Mouse (Mus musculus): ENCODE data around the gene Tmem252.

GRCm38 (mm10) chr19:24719504-24719903 lies 45.7 kb downstream of the Tmem252 start:
- no peak for TF ChIP-seq MAFK (IDR thresholded peaks at IDR 0.05; ENCODE audit: insufficient read depth, low read depth, low read length)
- no peak for TF ChIP-seq ZNF384 (IDR thresholded peaks at IDR 0.05; ENCODE audit: low read depth, low read length)
- no peak for TF ChIP-seq ZC3H11A (IDR thresholded peaks at IDR 0.05; ENCODE audit: borderline replicate concordance, low read depth, low read length)
- TF ChIP-seq CHD2 (IDR thresholded peaks at IDR 0.05; ENCODE audit: low read depth, low read length): no peak
- no peak for TF ChIP-seq HCFC1 (IDR thresholded peaks at IDR 0.05; ENCODE audit: borderline replicate concordance, insufficient read depth, low read length)

All from ES-E14 (cell line).